Comparison of ENCODE assay signal across 8 mouse cellular contexts in genomic region chr9:108570207-108570896, GRCm38 (mm10). TPM values are rescaled to one million over a fixed set of nuclear protein-coding genes. Genes with fewer than 3 reads are reported as not detected.
DNase-seq lines count a peak whose midpoint lies in the region; TF ChIP-seq lines count a peak whose summit lies in the region.

No protein-coding gene starts in this region.

- H3K9ac ChIP-seq in MEL (ENCODE audit: control insufficient read depth, low read depth, low read length, poor library complexity, severe bottlenecking) = peak overlapping the region; percentile 69

- intact Hi-C loops in heart, postnatal 36 days (cut with DNase I) = no loop called here

- no peaks in the 10 kb centered on the region for H3K9me3 ChIP-seq in MEL (replicated peaks; ENCODE audit: insufficient read depth, low read length)

- peak overlapping the region; percentile 35 for H3K27ac ChIP-seq in MEL (ENCODE audit: control insufficient read depth, low read depth, low read length)
- H3K27ac ChIP-seq in layer of hippocampus, adult 2 months = peak overlapping the region; percentile 93

- peaks cover 28% of the 10 kb centered on the region for H3K79me2 ChIP-seq in MEL (ENCODE audit: control insufficient read depth, insufficient read depth, low read length, poor library complexity)

- TF ChIP-seq POLR2A in MEL (IDR thresholded peaks at IDR 0.05; ENCODE audit: control insufficient read depth in 1 of 2, insufficient read depth in 1 of 2, low read depth in 1 of 2, low read length in 2 of 2, poor library complexity in 1 of 2) = 0 out of 4 replicates have a peak, but pooled peaks of 1 of the 2 experiments have one; percentile 36
- TF ChIP-seq POLR2A in brain, embryonic 14.5 days (IDR thresholded peaks at IDR 0.05; ENCODE audit: borderline replicate concordance, extremely low read depth, insufficient read depth, insufficient read length, poor library complexity, severe bottlenecking) = no peak

- TF ChIP-seq EP300 in MEL (IDR thresholded peaks at IDR 0.05; ENCODE audit: low read depth in 1 of 2, low read length in 2 of 2) = no peak

- peaks cover 0 to 24% of the 10 kb centered on the region in 2 experiments; a peak in 3 of 4 replicates for H3K4me1 ChIP-seq in MEL (ENCODE audit: control insufficient read depth in 1 of 2, insufficient read depth in 2 of 2, low read length in 2 of 2)

- peak; percentile 94 for DNase-seq in MEL (ENCODE audit: low read depth, low spot score)
- DNase-seq in brain, embryonic 14.5 days (ENCODE audit: low read depth) = peak; percentile 84
- peak; percentile 55 for DNase-seq in fibroblast of lung, adult 2 months (ENCODE audit: low read depth)
- DNase-seq in heart, postnatal 36 days = peak; percentile 70 to 80
- peak; percentile 70 to 78 for DNase-seq in layer of hippocampus, adult 2 months (ENCODE audit: low spot score in 2 of 2)
- peak; percentile 85 for DNase-seq in lung, postnatal 25 days (ENCODE audit: low spot score)
- peak; percentile 87 for DNase-seq in retina, embryonic 14.5 days (ENCODE audit: low spot score)
- DNase-seq in urinary bladder, postnatal 14 days (ENCODE audit: low spot score) = peak; percentile 88

- H3K27me3 ChIP-seq in MEL (ENCODE audit: control insufficient read depth in 1 of 2, insufficient read depth in 2 of 2, low read length in 2 of 2) = no peaks in the 10 kb centered on the region

- TF ChIP-seq CTCF in MEL (IDR thresholded peaks at IDR 0.05 in 2 of 3, conservative IDR thresholded peaks at IDR 0.05 in 1 of 3; ENCODE audit: control insufficient read depth in 1 of 3, insufficient read depth in 1 of 3, low read depth in 2 of 3, low read length in 3 of 3, poor library complexity in 1 of 3, severe bottlenecking in 1 of 3) = peak; percentile 73 to 83 (median 79)
- TF ChIP-seq CTCF in brain, embryonic 14.5 days (IDR thresholded peaks at IDR 0.05; ENCODE audit: borderline replicate concordance, extremely low read depth, insufficient read depth, insufficient read length) = peak; percentile 73
- peak; percentile 83 for TF ChIP-seq CTCF in layer of hippocampus, adult 2 months (conservative IDR thresholded peaks at IDR 0.05)

- peak overlapping the region; percentile 59 to 67 for H3K4me3 ChIP-seq in MEL (ENCODE audit: control insufficient read depth in 1 of 2, insufficient read depth in 1 of 2, low read depth in 2 of 2, low read length in 2 of 2)
- H3K4me3 ChIP-seq in layer of hippocampus, adult 2 months = peak overlapping the region; percentile 79

- TF ChIP-seq RAD21 in MEL (IDR thresholded peaks at IDR 0.05; ENCODE audit: low read depth, low read length) = peak; percentile 56

- peaks cover 0 to 12% of the 10 kb centered on the region in 2 experiments for H3K36me3 ChIP-seq in MEL (ENCODE audit: control insufficient read depth in 1 of 2, insufficient read depth in 2 of 2, low read length in 2 of 2)

TF ChIP-seq in MEL, 35 proteins besides CTCF, POLR2A, EP300 and RAD21:
- no peak for TF ChIP-seq BHLHE40 (IDR thresholded peaks at IDR 0.05; ENCODE audit: borderline replicate concordance, low read depth, low read length)
- TF ChIP-seq MYB (IDR thresholded peaks at IDR 0.05; ENCODE audit: low read depth, low read length) = no peak
- TF ChIP-seq TCF12 (IDR thresholded peaks at IDR 0.05; ENCODE audit: low read depth, low read length) = no peak
- TF ChIP-seq E2F4 (IDR thresholded peaks at IDR 0.05; ENCODE audit: borderline replicate concordance, low read depth, low read length) = no peak
- TF ChIP-seq GABPA (IDR thresholded peaks at IDR 0.05; ENCODE audit: low read depth, low read length) = no peak
- TF ChIP-seq ZKSCAN1 (IDR thresholded peaks at IDR 0.05; ENCODE audit: low read depth, low read length) = no peak; the same call in 1 of the 2 replicates
- TF ChIP-seq NRF1 (IDR thresholded peaks at IDR 0.05; ENCODE audit: insufficient read depth, low read depth, low read length, poor library complexity, severe bottlenecking) = no peak
- 0 out of 2 replicates have a peak, but pooled peaks have one; percentile 35 for TF ChIP-seq NELFE (IDR thresholded peaks at IDR 0.05; ENCODE audit: low read depth, low read length)
- TF ChIP-seq MAFK (IDR thresholded peaks at IDR 0.05; ENCODE audit: borderline replicate concordance, low read depth, low read length) = no peak
- TF ChIP-seq HCFC1 (IDR thresholded peaks at IDR 0.05; ENCODE audit: low read depth, low read length) = peak; percentile 33; the same call in 1 of the 2 replicates
- peak; percentile 57 for TF ChIP-seq ZC3H11A (IDR thresholded peaks at IDR 0.05; ENCODE audit: low read depth, low read length)
- TF ChIP-seq SIN3A (IDR thresholded peaks at IDR 0.05; ENCODE audit: low read length) = peak; percentile 77; the same call in 1 of the 2 replicates
- TF ChIP-seq USF2 (IDR thresholded peaks at IDR 0.05; ENCODE audit: borderline replicate concordance in 1 of 2, insufficient read depth in 1 of 2, low read depth in 1 of 2, low read length in 2 of 2) = no peak
- TF ChIP-seq TAL1 (IDR thresholded peaks at IDR 0.05; ENCODE audit: low read length) = no peak
- TF ChIP-seq MXI1 (IDR thresholded peaks at IDR 0.05; ENCODE audit: low read depth, low read length) = no peak
- no peak for TF ChIP-seq USF1 (IDR thresholded peaks at IDR 0.05; ENCODE audit: low read depth, low read length)
- no peak for TF ChIP-seq TBP (IDR thresholded peaks at IDR 0.05; ENCODE audit: low read depth, low read length)
- TF ChIP-seq POLR2AphosphoS5 (IDR thresholded peaks at IDR 0.05; ENCODE audit: borderline replicate concordance, low read depth, low read length) = 0 out of 2 replicates have a peak, but pooled peaks have one; percentile 17
- no peak for TF ChIP-seq ELF1 (IDR thresholded peaks at IDR 0.05; ENCODE audit: low read depth, low read length)
- peak; percentile 84 for TF ChIP-seq SMC3 (IDR thresholded peaks at IDR 0.05; ENCODE audit: low read depth, low read length)

RNA-seq across cellular contexts. Expression of gene Dalrd3, which starts 0.7 kb away (rescaled TPM):
- 64.9 and 85.8 TPM in 2 replicates for total RNA-seq in MEL (2012; rRNA removed)
- polyA plus RNA-seq in MEL (2012; ENCODE audit: insufficient read depth in 1 of 2, insufficient read length in 2 of 2, low read depth in 1 of 2, low replicate concordance in 2 of 2, missing spikeins in 1 of 2) = 100 to 1,000 TPM in 1 of 2 experiments, not detected in 1; 126 TPM
- polyA plus RNA-seq in brain, embryonic 14.5 days (2012; rRNA removed) = 190 and 347 TPM in 2 replicates
- total RNA-seq in heart, postnatal 36 days (2021) = 10 to 100 TPM; 21.2 to 24.3 TPM
- total RNA-seq in layer of hippocampus, adult 2 months (2021) = 100 to 1,000 TPM; 110 to 111 TPM

RNA-seq across cellular contexts. Expression of gene Ndufaf3, which starts 3.1 kb away (rescaled TPM):
- total RNA-seq in MEL (2012; rRNA removed) = 38.0 and 42.7 TPM in 2 replicates
- 10 to 100 TPM in 1 of 2 experiments, not detected in 1; 66.8 TPM for polyA plus RNA-seq in MEL (2012; ENCODE audit: insufficient read depth in 1 of 2, insufficient read length in 2 of 2, low read depth in 1 of 2, low replicate concordance in 2 of 2, missing spikeins in 1 of 2)
- polyA plus RNA-seq in brain, embryonic 14.5 days (2012; rRNA removed) = 47.8 and 67.8 TPM in 2 replicates
- 10 to 100 TPM; 69.2 to 76.5 TPM for total RNA-seq in heart, postnatal 36 days (2021)
- total RNA-seq in layer of hippocampus, adult 2 months (2021) = 10 to 100 TPM; 60.8 to 73.3 TPM

RNA-seq across cellular contexts. Expression of gene Wdr6, which starts 8.2 kb away (rescaled TPM):
- 43.2 and 43.5 TPM in 2 replicates for total RNA-seq in MEL (2012; rRNA removed)
- polyA plus RNA-seq in MEL (2012; ENCODE audit: insufficient read depth in 1 of 2, insufficient read length in 2 of 2, low read depth in 1 of 2, low replicate concordance in 2 of 2, missing spikeins in 1 of 2) = 10 to 100 TPM in 1 of 2 experiments, not detected in 1; 44.9 TPM
- polyA plus RNA-seq in brain, embryonic 14.5 days (2012; rRNA removed) = 329 and 375 TPM in 2 replicates
- 10 to 100 TPM; 12.1 to 19.5 TPM for total RNA-seq in heart, postnatal 36 days (2021)
- 100 to 1,000 TPM; 119 to 129 TPM for total RNA-seq in layer of hippocampus, adult 2 months (2021)

RNA-seq across cellular contexts. Expression of gene Impdh2, which starts 10.3 kb away (rescaled TPM):
- 488 and 550 TPM in 2 replicates for total RNA-seq in MEL (2012; rRNA removed)
- polyA plus RNA-seq in MEL (2012; ENCODE audit: insufficient read depth in 1 of 2, insufficient read length in 2 of 2, low read depth in 1 of 2, low replicate concordance in 2 of 2, missing spikeins in 1 of 2) = 100 to 1,000 TPM in 1 of 2 experiments, not detected in 1; 519 TPM
- 127 and 171 TPM in 2 replicates for polyA plus RNA-seq in brain, embryonic 14.5 days (2012; rRNA removed)
- 10 to 100 TPM; 48.7 to 52.2 TPM for total RNA-seq in heart, postnatal 36 days (2021)
- total RNA-seq in layer of hippocampus, adult 2 months (2021) = 10 to 100 TPM; 61.3 to 63.7 TPM

RNA-seq across cellular contexts. Expression of gene P4htm, which starts 27.1 kb away (rescaled TPM):
- total RNA-seq in MEL (2012; rRNA removed) = 0.08 and 0.10 TPM in 2 replicates
- polyA plus RNA-seq in MEL (2012; ENCODE audit: insufficient read depth in 1 of 2, insufficient read length in 2 of 2, low read depth in 1 of 2, low replicate concordance in 2 of 2, missing spikeins in 1 of 2) = under 1 TPM in 1 of 2 experiments, not detected in 1; 0.22 TPM
- polyA plus RNA-seq in brain, embryonic 14.5 days (2012; rRNA removed) = 28.4 and 31.6 TPM in 2 replicates
- 10 to 100 TPM; 13.9 to 16.9 TPM for total RNA-seq in heart, postnatal 36 days (2021)
- total RNA-seq in layer of hippocampus, adult 2 months (2021) = 100 to 1,000 TPM; 101 to 104 TPM

Comparison
In these comparisons a context has a peak if more than half of its experiments do, and no peak if none do; other contexts are left out.
1. Peak in every context shown above with its lines: DNase-seq, H3K4me3 ChIP-seq and H3K27ac ChIP-seq.